Mouse (Mus musculus): ENCODE results near the gene Ier5l. TPM values are rescaled to one million over a fixed set of nuclear protein-coding genes. Genes with fewer than 3 reads are reported as not detected.

The Ier5l gene
- 2.7 and 5.0 TPM in 2 replicates for polyA plus RNA-seq (2012; ENCODE audit: insufficient read depth, low replicate concordance)

DNA sequence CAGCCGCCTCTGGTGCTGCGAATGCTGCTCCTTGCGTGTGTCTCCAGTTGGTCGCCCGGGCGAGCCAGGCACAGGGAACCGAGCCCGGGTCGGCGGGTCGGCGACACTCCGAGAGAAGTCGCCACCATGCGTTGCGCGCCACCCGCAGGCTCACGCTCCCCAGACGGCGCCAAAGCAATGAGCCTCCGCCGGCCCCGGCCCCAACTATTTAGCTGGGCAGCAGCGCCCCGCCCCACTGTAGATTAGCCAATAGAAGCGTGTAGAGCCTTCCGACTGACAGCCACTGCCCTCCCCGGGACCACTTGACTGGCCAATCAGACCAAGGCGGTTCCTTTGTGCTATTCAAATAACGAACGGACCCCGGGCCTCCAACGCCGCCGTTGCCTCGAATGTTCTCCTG, at the start of gene Ier5l:
Gene Ier5l, minus strand, starts transcription at position 181 of the 400 bp plus-strand sequence.
- Histone ChIP-seq H3K27me3 (replicated peaks) (peaks cover 95% of the 10 kb centered on the region), H3K36me3 (replicated peaks; ENCODE audit: low read length) (no peaks in the 10 kb centered on the region), H3K4me3 (replicated peaks) (peak within 1 kb of the TSS; percentile 92), H3K9me3 (no peaks in the 10 kb centered on the region), H3K4me1 (peaks cover 52% of the 10 kb centered on the region)
- no peak for TF ChIP-seq GATA1 (IDR thresholded peaks at IDR 0.05; ENCODE audit: borderline replicate concordance, low read length)
- no peak for TF ChIP-seq FLI1 (IDR thresholded peaks at IDR 0.05; ENCODE audit: low read length)

GRCm38 (mm10) chr2:30523727-30524126, 49.7 kb upstream of the Ier5l start:
- no peak overlapping the region for H3K4me3 ChIP-seq (replicated peaks)
- no peak for TF ChIP-seq FLI1 (IDR thresholded peaks at IDR 0.05; ENCODE audit: low read length)
- peaks cover 77% of the 10 kb centered on the region for H3K27me3 ChIP-seq (replicated peaks)
- H3K9me3 ChIP-seq = peaks cover 5% of the 10 kb centered on the region
- peaks cover 10% of the 10 kb centered on the region; the same call in 1 of the 2 replicates for H3K4me1 ChIP-seq
- no peaks in the 10 kb centered on the region for H3K36me3 ChIP-seq (replicated peaks; ENCODE audit: low read length)

GRCm38 (mm10) chr2:30510711-30511380, 36.8 kb upstream of the Ier5l start:
- Histone ChIP-seq H3K27me3 (replicated peaks) (peaks cover 84% of the 10 kb centered on the region), H3K36me3 (replicated peaks; ENCODE audit: low read length) (no peaks in the 10 kb centered on the region), H3K4me3 (replicated peaks) (peak overlapping the region; percentile 69), H3K4me1 (peaks cover 18% of the 10 kb centered on the region), H3K9me3 (peaks cover 31% of the 10 kb centered on the region)
- TF ChIP-seq GATA1 (IDR thresholded peaks at IDR 0.05; ENCODE audit: borderline replicate concordance, low read length) = no peak
- no peak for TF ChIP-seq FLI1 (IDR thresholded peaks at IDR 0.05; ENCODE audit: low read length)

GRCm38 (mm10) chr2:30507138-30507727, 33.2 kb upstream of the Ier5l start:
- Histone ChIP-seq H3K9me3 (peaks cover 34% of the 10 kb centered on the region), H3K4me3 (replicated peaks) (peak overlapping the region; percentile 55), H3K27me3 (replicated peaks) (peaks cover 79% of the 10 kb centered on the region), H3K36me3 (replicated peaks; ENCODE audit: low read length) (no peaks in the 10 kb centered on the region), H3K4me1 (peaks cover 33% of the 10 kb centered on the region)
- TF ChIP-seq GATA1 (IDR thresholded peaks at IDR 0.05; ENCODE audit: borderline replicate concordance, low read length) (no peak), FLI1 (IDR thresholded peaks at IDR 0.05; ENCODE audit: low read length) (no peak)

GRCm38 (mm10) chr2:30503677-30504621, 29.9 kb upstream of the Ier5l start:
- Histone ChIP-seq H3K9me3 (peaks cover 40% of the 10 kb centered on the region), H3K4me1 (peaks cover 29% of the 10 kb centered on the region), H3K36me3 (replicated peaks; ENCODE audit: low read length) (no peaks in the 10 kb centered on the region), H3K27me3 (replicated peaks) (peaks cover 84% of the 10 kb centered on the region), H3K4me3 (replicated peaks) (peak overlapping the region; percentile 39)
- TF ChIP-seq GATA1 (IDR thresholded peaks at IDR 0.05; ENCODE audit: borderline replicate concordance, low read length) = no peak
- TF ChIP-seq FLI1 (IDR thresholded peaks at IDR 0.05; ENCODE audit: low read length) = no peak

GRCm38 (mm10) chr2:30501701-30502100, 27.7 kb upstream of the Ier5l start:
- Histone ChIP-seq H3K4me3 (replicated peaks) (no peak overlapping the region), H3K4me1 (peaks cover 20% of the 10 kb centered on the region), H3K27me3 (replicated peaks) (peaks cover 82% of the 10 kb centered on the region), H3K36me3 (replicated peaks; ENCODE audit: low read length) (no peaks in the 10 kb centered on the region), H3K9me3 (peaks cover 27% of the 10 kb centered on the region)
- no peak for TF ChIP-seq FLI1 (IDR thresholded peaks at IDR 0.05; ENCODE audit: low read length)
- TF ChIP-seq GATA1 (IDR thresholded peaks at IDR 0.05; ENCODE audit: borderline replicate concordance, low read length) = no peak

GRCm38 (mm10) chr2:30495909-30496861, 22.2 kb upstream of the Ier5l start:
- peaks cover 71% of the 10 kb centered on the region for H3K27me3 ChIP-seq (replicated peaks)
- TF ChIP-seq GATA1 (IDR thresholded peaks at IDR 0.05; ENCODE audit: borderline replicate concordance, low read length) (no peak), FLI1 (IDR thresholded peaks at IDR 0.05; ENCODE audit: low read length) (no peak)
- no peaks in the 10 kb centered on the region for H3K36me3 ChIP-seq (replicated peaks; ENCODE audit: low read length)
- H3K9me3 ChIP-seq = peaks cover 15% of the 10 kb centered on the region
- H3K4me1 ChIP-seq = peaks cover 6% of the 10 kb centered on the region
- no peak overlapping the region for H3K4me3 ChIP-seq (replicated peaks)

- TF ChIP-seq GATA1 (IDR thresholded peaks at IDR 0.05; ENCODE audit: borderline replicate concordance, low read length) (no peak), FLI1 (IDR thresholded peaks at IDR 0.05; ENCODE audit: low read length) (no peak)
- no peak overlapping the region for H3K4me3 ChIP-seq (replicated peaks)
- no peaks in the 10 kb centered on the region for H3K36me3 ChIP-seq (replicated peaks; ENCODE audit: low read length)
- peaks cover 72% of the 10 kb centered on the region for H3K27me3 ChIP-seq (replicated peaks)
- H3K4me1 ChIP-seq = peaks cover 6% of the 10 kb centered on the region
- H3K9me3 ChIP-seq = peaks cover 15% of the 10 kb centered on the region
Observed at GRCm38 (mm10) chr2:30495000-30495908, 21.2 kb upstream of the Ier5l start.
